Mouse (Mus musculus) stomach, postnatal 0 days (tissue): ENCODE results near the gene Slit3.

Experiments used
- CTCF ChIP-seq: IDR thresholded peaks from 2 replicates; pipeline ENCODE4 v1.5.1; 2016; ENCODE audit warnings: antibody characterized with exemption, low read depth, mild to moderate bottlenecking, moderate library complexity
- EP300 ChIP-seq: optimal IDR thresholded peaks from 2 replicates; pipeline ENCODE3; 2016; ENCODE audit warnings: antibody characterized with exemption

- TF ChIP-seq CTCF (no peak), EP300 (no peak)
Measured at GRCm38 (mm10) chr11:35458068-35458467, 337.0 kb downstream of the Slit3 start.
